Mouse (Mus musculus) embryonic fibroblast, embryonic 13.5 days (primary cell): ENCODE results near the gene Rbms2. TPM values are rescaled to one million over a fixed set of nuclear protein-coding genes. Genes with fewer than 3 reads are reported as not detected.
"Not testable (repeated sequence)": the region's sequence is repeated elsewhere in the genome, so short reads cannot be mapped to it uniquely, and the experiment has no call there.

ENCODE experiments used
- H3K27ac ChIP-seq: 2 replicates; pipeline ENCODE4 v1.5.1; 2012; ENCODE audit warnings: low read length, control low read depth, inconsistent platforms; ENCODE audit not compliant: insufficient read depth
- H3K4me1 ChIP-seq: 2 replicates; pipeline ENCODE4 v1.6.1; 2011; ENCODE audit warnings: low read length; ENCODE audit not compliant: control insufficient read depth, insufficient read depth
- H3K4me3 ChIP-seq: 2 replicates; pipeline ENCODE4 v1.5.1; 2011; ENCODE audit warnings: mild to moderate bottlenecking, control low read depth, low read length; ENCODE audit not compliant: insufficient read depth
- CTCF ChIP-seq: IDR thresholded peaks from 2 replicates; pipeline ENCODE4 v1.5.1; 2011; ENCODE audit warnings: mild to moderate bottlenecking, control low read depth, low read length, moderate library complexity, borderline replicate concordance; ENCODE audit not compliant: insufficient read depth
- POLR2A ChIP-seq: IDR thresholded peaks from 2 replicates; pipeline ENCODE4 v1.6.1; 2011; ENCODE audit warnings: low read depth, mild to moderate bottlenecking, control low read depth, low read length, moderate library complexity
- polyA plus RNA-seq: library from polyadenylated mRNA; stranded (reverse); fragments of >200 nt; gene quantifications from 2 replicates; pipeline ENCODE4 v1.2.4, GENCODE M21; 2011; ENCODE audit warnings: low read depth; ENCODE audit not compliant: missing spikeins, insufficient read length

Gene Rbms2
- polyA plus RNA-seq, 1 experiment = 167 TPM

DNA sequence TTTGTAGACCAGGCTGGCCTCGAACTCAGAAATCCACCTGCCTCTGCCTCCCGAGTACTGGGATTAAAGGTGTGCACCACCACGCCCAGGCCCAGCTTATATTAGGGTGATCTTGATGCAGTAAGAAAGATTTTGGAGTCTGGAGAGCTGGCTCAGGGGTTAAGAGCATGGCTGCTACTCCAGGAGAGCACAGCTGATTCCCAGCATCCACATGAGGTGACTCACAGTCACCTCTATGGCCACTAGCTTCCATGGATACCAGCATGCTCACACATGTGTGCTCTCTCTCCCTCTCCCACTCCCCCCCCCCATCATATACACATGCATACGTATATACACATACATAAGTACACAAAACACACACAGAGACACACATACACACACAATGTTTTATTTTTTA lies 2.8 kb downstream of the Rbms2 start:
- Histone ChIP-seq H3K27ac (peak overlapping the region; percentile 25), H3K4me1 (peaks cover 8% of the 10 kb centered on the region), H3K4me3 (no peak overlapping the region)
- TF ChIP-seq POLR2A (no peak), CTCF (no peak)

DNA sequence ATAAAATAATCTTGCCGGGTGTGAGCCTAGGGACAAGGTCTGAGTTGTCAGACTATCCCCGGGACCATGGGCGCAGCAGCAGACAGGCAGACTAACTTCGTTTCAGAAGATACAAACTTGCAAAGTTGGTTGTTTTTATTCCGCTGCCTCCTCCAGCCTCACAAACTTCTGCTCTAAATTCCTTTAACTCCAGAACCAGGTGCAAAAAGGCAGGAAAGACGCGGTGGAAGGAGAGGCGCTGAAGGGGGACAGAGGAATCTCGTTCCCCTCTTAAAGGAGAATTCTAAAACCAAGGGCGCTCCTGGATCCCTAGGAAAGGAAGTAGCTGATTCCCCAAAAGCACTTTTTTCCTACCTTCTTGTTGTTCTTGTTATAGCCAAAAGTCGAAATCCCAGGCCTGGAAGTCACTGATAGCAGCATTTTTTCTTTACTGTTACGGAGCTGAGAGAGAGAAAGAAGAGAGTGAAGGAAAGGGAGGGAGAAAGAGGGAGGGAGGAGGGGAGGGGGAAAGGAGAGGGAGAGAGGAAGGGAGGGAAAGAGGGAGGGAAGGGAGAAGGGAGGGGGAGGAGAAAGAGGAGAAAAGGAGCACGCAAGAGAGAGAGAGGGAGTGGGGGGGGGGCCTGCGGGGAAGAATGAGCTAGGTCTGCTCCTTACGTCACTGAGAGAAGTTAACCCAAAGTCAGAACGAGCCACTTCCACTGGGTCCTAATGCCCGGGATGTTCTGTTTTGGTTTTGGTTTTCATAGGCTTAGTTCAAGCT lies 3.9 kb downstream of the Rbms2 start:
- H3K4me1 ChIP-seq = peaks cover 8% of the 10 kb centered on the region
- peak overlapping the region; percentile 81 for H3K4me3 ChIP-seq
- peak; percentile 49 for TF ChIP-seq POLR2A
- no peak for TF ChIP-seq CTCF
- H3K27ac ChIP-seq = peak overlapping the region; percentile 97

DNA sequence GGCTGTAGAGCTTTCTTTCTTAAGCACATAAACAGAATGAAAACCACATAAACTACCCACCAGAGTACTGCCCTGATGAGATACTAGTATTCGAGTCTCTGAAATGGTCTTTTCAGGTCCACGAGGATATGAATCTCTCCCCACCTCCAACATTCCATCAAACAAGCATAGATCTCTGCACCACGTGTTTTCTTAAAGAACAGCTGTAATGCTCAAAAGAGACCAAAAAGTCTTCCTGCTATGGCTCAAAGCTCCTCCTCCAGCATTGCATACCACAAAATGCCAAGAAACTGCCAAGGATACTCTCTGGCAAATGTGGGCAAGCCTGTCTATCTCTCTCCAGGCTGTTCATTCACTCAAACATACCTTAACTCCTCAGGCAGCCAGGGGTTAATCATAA lies 4.8 kb downstream of the Rbms2 start:
- TF ChIP-seq POLR2A (no peak), CTCF (no peak)

DNA sequence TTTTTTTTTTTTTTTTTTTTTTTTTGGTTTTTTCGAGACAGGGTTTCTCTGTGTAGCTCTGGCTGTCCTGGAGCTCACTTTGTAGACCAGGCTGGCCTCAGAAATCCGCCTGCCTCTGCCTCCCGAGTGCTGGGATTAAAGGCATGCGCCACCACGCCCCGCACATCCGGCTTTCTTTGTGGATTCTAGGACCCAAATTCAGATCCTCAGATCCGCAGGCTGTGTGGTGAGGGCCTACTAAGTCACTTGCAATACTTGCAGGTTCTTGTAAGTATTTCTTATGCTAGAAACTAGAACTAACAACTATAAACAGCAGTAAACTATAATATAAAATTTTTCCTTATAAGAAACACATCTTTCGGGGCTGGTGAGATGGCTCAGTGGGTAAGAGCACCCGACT lies 8.7 kb downstream of the Rbms2 start:
- H3K4me3 ChIP-seq, H3K27ac ChIP-seq: not testable (repeated sequence)
- H3K4me1 ChIP-seq = peaks cover 11% of the 10 kb centered on the region

More for the DNA sequence above, 4.8 kb downstream of the Rbms2 start:
- Histone ChIP-seq H3K4me1 (peaks cover 8% of the 10 kb centered on the region), H3K27ac (peak overlapping the region; percentile 97), H3K4me3 (peak overlapping the region; percentile 81)

DNA sequence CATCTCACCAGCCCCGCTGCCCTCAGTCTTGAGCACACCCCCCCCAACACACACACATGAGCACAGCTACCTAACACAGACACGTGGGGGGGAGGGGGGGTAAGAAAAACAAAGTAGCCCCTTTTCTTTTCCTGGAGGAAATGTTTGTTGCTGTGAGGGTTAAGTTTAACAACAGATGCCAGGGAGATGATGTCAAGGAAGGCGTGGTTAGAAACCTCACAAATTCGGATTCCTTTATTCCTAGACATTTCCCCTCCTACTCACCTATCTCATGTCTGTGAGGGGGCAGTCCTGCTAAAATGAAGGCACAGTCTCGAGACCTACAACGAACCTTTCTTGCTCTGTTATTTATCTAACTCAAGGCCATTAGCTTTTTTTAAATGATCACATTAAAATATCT lies 13.0 kb downstream of the Rbms2 start:
- no peak for TF ChIP-seq CTCF
- TF ChIP-seq POLR2A = no peak
- Histone ChIP-seq H3K4me3 (no peak overlapping the region), H3K4me1 (peaks cover 7% of the 10 kb centered on the region), H3K27ac (peak overlapping the region; percentile 10; the same call in 1 of the 2 replicates)

DNA sequence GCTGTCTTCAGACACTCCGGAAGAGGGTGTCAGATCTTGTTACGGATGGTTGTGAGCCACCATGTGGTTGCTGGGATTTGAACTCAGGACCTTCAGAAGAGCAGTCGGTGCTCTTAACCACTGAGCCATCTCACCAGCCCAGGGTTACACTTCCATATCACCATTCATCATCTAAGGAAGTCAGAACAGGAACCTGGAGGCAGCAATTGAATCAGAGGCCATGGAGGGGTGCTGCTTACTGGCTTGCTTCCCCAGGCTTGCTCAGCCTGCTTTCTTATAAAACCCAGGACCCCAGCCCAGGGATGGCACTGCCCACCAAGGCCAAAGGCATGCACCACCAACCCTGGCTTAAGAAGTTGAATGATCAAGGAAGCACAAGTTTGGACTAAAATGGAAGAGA lies 14.4 kb downstream of the Rbms2 start:
- H3K4me1 ChIP-seq, H3K27ac ChIP-seq, H3K4me3 ChIP-seq: not testable (repeated sequence)

DNA sequence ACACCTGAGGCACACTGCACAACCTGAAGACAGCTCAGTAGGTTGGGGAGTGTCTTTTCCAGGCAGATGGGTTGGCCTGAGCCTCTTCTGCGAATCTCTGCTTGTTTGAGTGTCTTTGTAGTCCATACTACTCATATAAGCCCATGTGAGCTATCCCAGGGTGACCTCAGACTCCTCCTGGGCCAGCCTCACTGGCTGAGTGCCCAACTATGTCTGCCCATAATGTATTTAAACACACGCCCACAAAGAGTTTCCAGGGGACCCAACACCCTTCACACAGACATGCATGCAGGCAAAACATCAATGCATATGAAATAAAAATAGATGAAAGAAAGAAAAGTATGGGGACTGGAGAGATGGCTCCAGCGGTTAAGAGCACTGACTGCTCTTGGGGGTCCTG lies 26.1 kb downstream of the Rbms2 start:
- Histone ChIP-seq H3K27ac (no peak overlapping the region), H3K4me1 (peaks cover 12% of the 10 kb centered on the region; the same call in 1 of the 2 replicates), H3K4me3 (no peak overlapping the region)
- TF ChIP-seq CTCF (no peak), POLR2A (no peak)

DNA sequence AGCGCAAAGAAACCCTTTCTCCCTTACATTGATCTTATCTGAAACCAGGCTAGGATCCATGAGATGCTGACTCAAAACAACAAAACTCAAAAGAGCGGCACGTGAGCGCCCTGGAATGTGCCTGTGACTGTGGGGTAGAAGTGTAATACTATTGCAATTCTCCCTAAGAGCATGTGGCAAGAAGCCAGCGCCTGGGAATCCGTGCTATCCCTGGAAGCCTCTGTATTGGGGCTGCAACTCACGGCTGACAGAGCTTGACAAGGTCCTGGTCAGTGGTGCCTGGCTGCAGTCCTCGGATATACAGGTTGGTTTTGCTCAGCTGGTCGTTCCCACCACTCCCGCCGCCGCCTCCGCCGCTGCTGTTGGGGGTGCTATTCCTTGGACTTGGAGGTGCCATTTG lies 29.2 kb downstream of the Rbms2 start:
- peak overlapping the region; percentile 82 for H3K27ac ChIP-seq
- H3K4me3 ChIP-seq = no peak overlapping the region
- TF ChIP-seq POLR2A (no peak), CTCF (no peak)
- H3K4me1 ChIP-seq = peaks cover 12% of the 10 kb centered on the region; the same call in 1 of the 2 replicates

DNA sequence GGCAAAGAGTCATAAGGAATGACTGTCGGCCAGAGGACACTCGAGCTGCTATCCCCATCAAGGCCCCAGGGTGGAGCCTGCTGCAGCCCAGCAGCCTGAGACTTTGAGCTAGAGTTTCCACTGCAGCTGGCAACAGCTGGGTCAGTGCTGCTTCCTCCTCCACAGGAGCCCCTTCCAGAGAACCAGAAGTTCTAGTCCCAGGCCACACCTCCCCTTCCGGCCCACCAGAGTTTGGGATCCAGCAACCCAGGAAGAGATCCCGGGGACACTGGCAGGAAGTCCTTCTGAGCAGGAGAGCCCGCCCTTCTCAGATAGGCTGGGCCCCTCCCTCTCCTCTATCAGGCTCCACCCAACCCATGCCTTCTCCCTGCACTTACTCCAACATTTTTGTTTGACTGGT lies 30.5 kb downstream of the Rbms2 start:
- Histone ChIP-seq H3K27ac (peak overlapping the region; percentile 2; the same call in 1 of the 2 replicates), H3K4me3 (no peak overlapping the region), H3K4me1 (peaks cover 10% of the 10 kb centered on the region; the same call in 1 of the 2 replicates)
- 0 out of 2 replicates have a peak, but pooled peaks have one; percentile 3 for TF ChIP-seq CTCF
- TF ChIP-seq POLR2A = peak; percentile 13; the same call in 1 of the 2 replicates

DNA sequence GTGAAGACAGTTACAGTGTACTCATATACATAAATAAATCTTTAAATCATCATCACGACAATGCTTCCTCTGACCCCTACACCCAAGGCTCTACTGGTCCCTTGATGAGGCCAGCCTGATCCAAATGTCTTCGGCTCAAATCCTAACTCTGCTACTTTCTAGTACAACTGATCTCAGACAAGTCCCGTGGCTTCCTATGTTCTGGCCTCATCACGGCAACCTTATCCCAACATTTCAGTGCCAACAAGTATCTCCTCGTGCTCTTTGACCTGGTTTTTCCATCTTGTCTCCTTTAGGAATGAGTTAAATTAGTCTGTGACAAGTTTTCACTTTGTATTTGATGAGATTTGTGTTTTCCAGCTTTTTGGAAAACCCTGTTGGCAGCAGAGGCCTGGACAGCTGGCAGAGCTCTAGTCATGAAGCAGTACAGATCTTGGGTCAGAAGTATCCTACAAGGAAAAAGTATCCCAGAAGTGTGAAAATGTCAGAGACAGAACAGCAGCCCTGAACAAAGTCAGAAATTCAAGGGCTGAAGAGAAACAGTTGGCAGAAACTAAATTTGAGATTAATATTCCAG lies 31.2 kb downstream of the Rbms2 start:
- no peak overlapping the region for H3K4me3 ChIP-seq
- TF ChIP-seq CTCF = no peak
- TF ChIP-seq POLR2A = no peak
- peaks cover 8% of the 10 kb centered on the region; the same call in 1 of the 2 replicates for H3K4me1 ChIP-seq
- peak overlapping the region; percentile 2 for H3K27ac ChIP-seq
